Mouse (Mus musculus) liver, adult 2 months (tissue): ENCODE data around the gene Pbp2.

Experiments
- CTCF ChIP-seq: fragments of 200-500 bp; IDR thresholded peaks from 2 replicates; pipeline ENCODE4 v1.5.1; 2011; ENCODE audit warnings: low read depth, low read length, control low read depth
- POLR2A ChIP-seq: fragments of 200-500 bp; IDR thresholded peaks from 2 replicates; pipeline ENCODE4 v1.6.1; 2011; ENCODE audit warnings: low read length, control low read depth; ENCODE audit not compliant: insufficient read depth; ENCODE audit errors: extremely low read depth

- no peak for TF ChIP-seq CTCF
- TF ChIP-seq POLR2A, result no peak
Observed at GRCm38 (mm10) chr6:135326847-135327246, 16.6 kb upstream of the Pbp2 start.
